Mouse (Mus musculus) thymus, adult 2 months (tissue): ENCODE data around the gene Tmem170b.

ENCODE experiments used
- CTCF ChIP-seq: fragments of 200-500 bp; IDR thresholded peaks from 2 replicates; pipeline ENCODE4 v1.5.1; 2012; ENCODE audit warnings: mild to moderate bottlenecking, control low read depth, low read length, moderate library complexity, borderline replicate concordance; ENCODE audit not compliant: control insufficient read depth, poor library complexity, insufficient read depth; ENCODE audit errors: extremely low read depth
- POLR2A ChIP-seq: fragments of 200-500 bp; IDR thresholded peaks from 2 replicates; pipeline ENCODE4 v1.6.1; 2012; ENCODE audit warnings: mild to moderate bottlenecking, low read length, control low read depth, moderate library complexity; ENCODE audit not compliant: control insufficient read depth, poor library complexity, insufficient read depth; ENCODE audit errors: extremely low read depth

- TF ChIP-seq CTCF (no peak), POLR2A (no peak)
Observed at GRCm38 (mm10) chr13:41685499-41685898, 79.8 kb downstream of the Tmem170b start.
